Mouse (Mus musculus) hindbrain, embryonic 16.5 days (tissue): Measurements from ENCODE around the gene Plekhh1. TPM values are rescaled to one million over a fixed set of nuclear protein-coding genes. Genes with fewer than 3 reads are reported as not detected.

Experiments used
- ATAC-seq: fragments of 200-750 bp; cut with Nextera tagmentation; 2 replicates; pipeline ENCODE4 v1.8.0; 2017; ENCODE audit warnings: moderate TSS enrichment, moderate library complexity
- H3K27ac ChIP-seq: fragments of 300-500 bp; sonication (generic); 2 replicates; pipeline ENCODE4 v1.5.1; 2014; ENCODE audit warnings: low read depth, mild to moderate bottlenecking, control low read depth, low read length, moderate library complexity
- H3K27me3 ChIP-seq: fragments of 300-500 bp; sonication (generic); replicated peaks from 2 replicates; pipeline ENCODE4 v1.6.1; 2014; ENCODE audit warnings: low read length; ENCODE audit not compliant: control insufficient read depth, insufficient read depth
- H3K36me3 ChIP-seq: fragments of 300-500 bp; sonication (generic); 2 replicates; pipeline ENCODE4 v1.6.1; 2014; ENCODE audit warnings: mild to moderate bottlenecking, low read length, moderate library complexity, mixed read lengths; ENCODE audit not compliant: control insufficient read depth, insufficient read depth
- H3K4me1 ChIP-seq: fragments of 300-500 bp; sonication (generic); 2 replicates; pipeline ENCODE4 v1.6.1; 2014; ENCODE audit warnings: low read depth, low read length; ENCODE audit not compliant: control insufficient read depth, insufficient read depth
- H3K4me2 ChIP-seq: fragments of 300-500 bp; sonication (generic); 2 replicates; pipeline ENCODE4 v1.6.1; 2014; ENCODE audit warnings: mild to moderate bottlenecking, low read length, control low read depth, moderate library complexity
- H3K4me3 ChIP-seq: fragments of 300-500 bp; sonication (generic); 2 replicates; pipeline ENCODE4 v1.5.1; 2014; ENCODE audit warnings: mild to moderate bottlenecking, low read length, control low read depth, moderate library complexity
- H3K9ac ChIP-seq: fragments of 300-500 bp; sonication (generic); 2 replicates; pipeline ENCODE4 v1.6.1; 2014; ENCODE audit warnings: low read depth, mild to moderate bottlenecking, control low read depth, low read length, moderate library complexity
- H3K9me3 ChIP-seq: fragments of 300-500 bp; sonication (generic); 2 replicates; pipeline ENCODE4 v1.6.1; 2014; ENCODE audit warnings: mild to moderate bottlenecking, low read length, moderate library complexity; ENCODE audit not compliant: control insufficient read depth
- WGBS: fragments of 180-500 bp; shearing (Covaris S2); extraction: QIAGEN DNeasy Blood & Tissue Kit; methylation state at CpG from one replicate; pipeline ENCODE4 v1.1.7; 2014; 5-methylcytosine and 5-hydroxymethylcytosine counted together
- polyA plus RNA-seq: library from polyadenylated mRNA; unstranded; fragments of >200 nt; fragmentation: Nextera tagmentation; extraction: Ambion mirVana; gene quantifications from 2 replicates; pipeline ENCODE4 v1.2.1, GENCODE M21; 2015

Plekhh1 gene
- polyA plus RNA-seq, 1 experiment from 2014 or later = 1.5 TPM

GRCm38 (mm10) chr12:79046171-79046570 is 17.2 kb downstream of the Plekhh1 start:
- Histone ChIP-seq H3K27ac (no peak overlapping the region), H3K36me3 (no peaks in the 10 kb centered on the region), H3K4me3 (no peak overlapping the region), H3K9ac (no peak overlapping the region), H3K4me1 (no peaks in the 10 kb centered on the region), H3K4me2 (no peak overlapping the region), H3K9me3 (no peaks in the 10 kb centered on the region), H3K27me3 (no peaks in the 10 kb centered on the region)
- 74% methylated on average over 6 of the region's 6 CpGs for WGBS
- ATAC-seq = no peak

GRCm38 (mm10) chr12:79047203-79047602 is 18.2 kb downstream of the Plekhh1 start:
- Histone ChIP-seq H3K27ac (no peak overlapping the region), H3K4me1 (no peaks in the 10 kb centered on the region), H3K36me3 (no peaks in the 10 kb centered on the region), H3K9me3 (no peaks in the 10 kb centered on the region), H3K4me3 (no peak overlapping the region), H3K27me3 (no peaks in the 10 kb centered on the region), H3K4me2 (no peak overlapping the region), H3K9ac (no peak overlapping the region)
- 89% methylated on average over 7 of the region's 7 CpGs for WGBS
- no peak for ATAC-seq

- H3K4me1 ChIP-seq = no peaks in the 10 kb centered on the region
- H3K27ac ChIP-seq = no peak overlapping the region
- H3K9me3 ChIP-seq = no peaks in the 10 kb centered on the region
- 89% methylated on average over 1 of the region's 1 CpGs for WGBS
- H3K4me3 ChIP-seq = no peak overlapping the region
- no peak; the same call in 1 of the 2 replicates for ATAC-seq
- no peak overlapping the region for H3K4me2 ChIP-seq
- no peak overlapping the region for H3K9ac ChIP-seq
- no peaks in the 10 kb centered on the region for H3K27me3 ChIP-seq
- H3K36me3 ChIP-seq = no peaks in the 10 kb centered on the region
Observed at GRCm38 (mm10) chr12:79048898-79049297, 19.9 kb downstream of the Plekhh1 start.

DNA sequence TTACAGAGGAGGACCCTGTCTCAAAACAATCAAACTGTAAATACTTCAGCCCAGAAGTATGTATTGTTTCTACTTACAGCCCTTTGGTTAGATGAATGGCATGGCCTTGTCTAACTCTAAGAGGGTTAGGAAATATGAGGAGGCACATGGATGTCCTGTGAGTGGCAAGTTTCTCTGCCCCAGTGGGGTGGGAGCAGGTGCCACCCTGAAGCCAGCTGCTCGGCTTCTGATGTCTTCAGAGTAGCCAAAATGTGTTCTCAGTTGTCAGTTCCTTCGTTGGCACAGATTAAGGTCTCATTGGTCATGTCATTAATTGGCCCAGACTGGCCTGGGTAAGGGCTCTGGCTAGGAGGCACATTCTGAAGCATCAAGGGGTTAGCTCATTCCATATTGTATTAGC is 20.8 kb downstream of the Plekhh1 start:
- 71% methylated on average over 2 of the region's 2 CpGs for WGBS
- Histone ChIP-seq H3K9me3 (no peaks in the 10 kb centered on the region), H3K4me1 (no peaks in the 10 kb centered on the region), H3K36me3 (0 out of 2 replicates have a peak, but pooled peaks cover 5% of the 10 kb centered on the region), H3K4me2 (no peak overlapping the region), H3K27ac (no peak overlapping the region), H3K4me3 (no peak overlapping the region), H3K27me3 (no peaks in the 10 kb centered on the region), H3K9ac (no peak overlapping the region)
- no peak for ATAC-seq

- Histone ChIP-seq H3K9me3 (no peaks in the 10 kb centered on the region), H3K9ac (no peak overlapping the region), H3K27me3 (no peaks in the 10 kb centered on the region), H3K4me1 (no peaks in the 10 kb centered on the region), H3K4me3 (no peak overlapping the region), H3K4me2 (no peak overlapping the region), H3K27ac (no peak overlapping the region), H3K36me3 (0 out of 2 replicates have a peak, but pooled peaks cover 8% of the 10 kb centered on the region)
- 98% methylated on average over 3 of the region's 3 CpGs for WGBS
- no peak for ATAC-seq
Observed at GRCm38 (mm10) chr12:79050545-79051212, 21.7 kb downstream of the Plekhh1 start.

- Histone ChIP-seq H3K27ac (no peak overlapping the region), H3K27me3 (no peaks in the 10 kb centered on the region), H3K36me3 (0 out of 2 replicates have a peak, but pooled peaks cover 8% of the 10 kb centered on the region), H3K9ac (no peak overlapping the region), H3K9me3 (no peaks in the 10 kb centered on the region), H3K4me2 (no peak overlapping the region), H3K4me1 (no peaks in the 10 kb centered on the region), H3K4me3 (no peak overlapping the region)
- ATAC-seq = no peak
- 81% methylated on average over 2 of the region's 2 CpGs for WGBS
Observed at GRCm38 (mm10) chr12:79052073-79052472, 23.1 kb downstream of the Plekhh1 start.

- Histone ChIP-seq H3K36me3 (0 out of 2 replicates have a peak, but pooled peaks cover 8% of the 10 kb centered on the region), H3K9me3 (no peaks in the 10 kb centered on the region), H3K27ac (no peak overlapping the region), H3K4me3 (no peak overlapping the region), H3K27me3 (no peaks in the 10 kb centered on the region), H3K4me1 (no peaks in the 10 kb centered on the region), H3K4me2 (no peak overlapping the region), H3K9ac (no peak overlapping the region)
- WGBS = 90% methylated on average over 7 of the region's 7 CpGs
- ATAC-seq = no peak
Observed at GRCm38 (mm10) chr12:79055276-79055675, 26.3 kb downstream of the Plekhh1 start.

DNA sequence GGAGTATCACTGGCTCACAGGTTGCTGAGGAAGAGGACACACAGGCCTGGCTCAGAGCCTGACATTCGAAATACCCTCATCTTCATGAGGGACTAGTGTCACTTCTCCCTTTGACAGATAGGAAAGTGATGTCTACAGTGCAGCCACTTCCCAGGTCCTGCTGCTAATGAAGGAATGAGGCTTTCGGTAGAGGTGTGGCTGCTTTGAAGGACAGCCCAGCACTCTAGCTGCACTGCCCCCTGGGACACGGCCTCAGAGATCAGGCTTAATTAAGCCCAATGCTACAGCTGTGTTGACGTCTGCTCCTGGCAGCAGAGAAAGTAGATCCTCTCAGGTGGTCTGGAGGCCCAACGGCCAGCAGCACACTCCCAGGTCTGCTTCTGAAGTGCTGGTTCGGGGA is 30.6 kb downstream of the Plekhh1 start:
- Histone ChIP-seq H3K27ac (no peak overlapping the region), H3K9ac (no peak overlapping the region), H3K4me3 (no peak overlapping the region), H3K27me3 (no peaks in the 10 kb centered on the region), H3K36me3 (peaks cover 9% of the 10 kb centered on the region), H3K4me2 (no peak overlapping the region), H3K4me1 (no peaks in the 10 kb centered on the region), H3K9me3 (no peaks in the 10 kb centered on the region)
- ATAC-seq = no peak
- WGBS = 74% methylated on average over 6 of the region's 6 CpGs

DNA sequence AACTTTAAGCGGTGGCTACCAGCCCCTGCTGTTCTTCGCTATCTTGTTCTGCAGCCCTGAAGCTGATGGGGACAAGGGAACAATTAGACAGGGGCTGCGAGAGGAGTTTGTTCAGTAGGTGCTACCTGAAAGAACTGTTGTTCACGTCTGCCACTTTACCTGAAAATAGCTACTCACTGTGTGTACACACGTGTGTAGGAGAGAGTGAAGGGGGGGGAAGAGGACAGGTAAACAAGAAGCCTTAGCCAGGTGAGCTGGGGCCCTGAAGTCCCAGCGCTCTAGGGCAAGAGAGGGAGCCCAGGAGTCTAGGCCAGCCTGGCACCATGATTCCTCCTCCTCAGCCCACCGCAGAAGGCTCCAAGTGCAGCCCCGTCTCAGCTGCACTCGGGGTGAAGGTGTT is 31.2 kb downstream of the Plekhh1 start:
- WGBS = 92% methylated on average over 9 of the region's 9 CpGs
- Histone ChIP-seq H3K27ac (no peak overlapping the region), H3K27me3 (no peaks in the 10 kb centered on the region), H3K9ac (no peak overlapping the region), H3K9me3 (no peaks in the 10 kb centered on the region), H3K4me1 (no peaks in the 10 kb centered on the region), H3K36me3 (peaks cover 5% of the 10 kb centered on the region), H3K4me3 (no peak overlapping the region), H3K4me2 (no peak overlapping the region)
- no peak for ATAC-seq
